Mouse (Mus musculus) lung, embryonic 16.5 days (tissue): ENCODE measurements at regions not wholly inside any gene's neighbourhood (a gene's known extent, or its start where the extent isn't known, plus 50 kb on each side); places are given as distances from the start of the nearest gene placed in this dataset.

Experiments used
- ATAC-seq: fragments of 200-750 bp; cut with Nextera tagmentation; 2 replicates; pipeline ENCODE4 v1.8.0; 2017; ENCODE audit warnings: low read depth, mild to moderate bottlenecking, moderate library complexity
- H3K27ac ChIP-seq: fragments of 300-500 bp; sonication (generic); 2 replicates; pipeline ENCODE4 v1.5.1; 2014; ENCODE audit warnings: mild to moderate bottlenecking, control low read depth, low read length
- H3K27me3 ChIP-seq: fragments of 300-500 bp; sonication (generic); 2 replicates; pipeline ENCODE4 v1.6.1; 2014; ENCODE audit warnings: low read depth, low read length, mixed read lengths; ENCODE audit not compliant: control insufficient read depth, insufficient read depth
- H3K36me3 ChIP-seq: fragments of 300-500 bp; sonication (generic); 2 replicates; pipeline ENCODE4 v1.6.1; 2014; ENCODE audit warnings: low read length; ENCODE audit not compliant: control insufficient read depth, insufficient read depth
- H3K4me1 ChIP-seq: fragments of 300-500 bp; sonication (generic); replicated peaks from 2 replicates; pipeline ENCODE4 v1.6.1; 2014; ENCODE audit warnings: low read length, mixed read lengths; ENCODE audit not compliant: control insufficient read depth, insufficient read depth
- H3K4me2 ChIP-seq: fragments of 300-500 bp; sonication (generic); 2 replicates; pipeline ENCODE4 v1.6.1; 2014; ENCODE audit warnings: low read depth, low read length, control low read depth
- H3K4me3 ChIP-seq: fragments of 300-500 bp; sonication (generic); 2 replicates; pipeline ENCODE4 v1.5.1; 2014; ENCODE audit warnings: mild to moderate bottlenecking, low read length, control low read depth
- H3K9ac ChIP-seq: fragments of 300-500 bp; sonication (generic); 2 replicates; pipeline ENCODE4 v1.6.1; 2014; ENCODE audit warnings: low read length, control low read depth
- H3K9me3 ChIP-seq: fragments of 300-500 bp; sonication (generic); 2 replicates; pipeline ENCODE4 v1.6.1; 2016; ENCODE audit warnings: low read length; ENCODE audit not compliant: control insufficient read depth
- WGBS: fragments of 180-500 bp; shearing (Covaris S2); extraction: QIAGEN DNeasy Blood & Tissue Kit; methylation state at CpG from one replicate; pipeline ENCODE4 v1.1.7; 2014; 5-methylcytosine and 5-hydroxymethylcytosine counted together

GRCm38 (mm10) chr12:110188641-110189328 is 90.1 kb upstream of the Dio3 start:
- WGBS, result 5% methylated on average over 39 of the region's 39 CpGs
- no peak overlapping the region for H3K9ac ChIP-seq
- peaks cover 54% of the 10 kb centered on the region for H3K27me3 ChIP-seq
- ATAC-seq, result no peak
- H3K4me3 ChIP-seq, result peak overlapping the region; percentile 30
- no peak overlapping the region for H3K27ac ChIP-seq
- H3K9me3 ChIP-seq, result no peaks in the 10 kb centered on the region
- no peaks in the 10 kb centered on the region for H3K36me3 ChIP-seq
- H3K4me1 ChIP-seq, result peaks cover 13% of the 10 kb centered on the region; the same call in 1 of the 2 replicates
- H3K4me2 ChIP-seq, result peak overlapping the region; percentile 36

DNA sequence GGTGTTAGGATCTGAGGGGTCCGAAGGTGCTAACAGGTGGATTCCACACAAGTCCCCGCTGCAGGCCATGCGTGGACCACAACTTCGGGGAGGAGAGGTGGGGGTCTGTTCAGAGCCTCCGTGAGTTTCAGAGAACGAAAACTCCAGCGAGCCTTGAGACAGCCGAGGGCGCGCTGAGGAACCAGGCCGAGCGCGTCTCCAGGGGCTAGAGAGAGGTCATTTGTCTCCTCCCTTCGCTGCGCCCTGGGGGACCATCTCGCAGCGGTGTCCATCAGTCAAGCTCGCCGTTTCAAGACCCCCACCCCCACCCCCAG is 89.6 kb upstream of the Dio3 start:
- Histone ChIP-seq H3K4me1 (peaks cover 13% of the 10 kb centered on the region; the same call in 1 of the 2 replicates), H3K4me2 (peak overlapping the region; percentile 36), H3K36me3 (no peaks in the 10 kb centered on the region), H3K4me3 (peak overlapping the region; percentile 30), H3K27me3 (peaks cover 54% of the 10 kb centered on the region), H3K9me3 (no peaks in the 10 kb centered on the region), H3K27ac (no peak overlapping the region), H3K9ac (no peak overlapping the region)
- no peak for ATAC-seq
- WGBS, result 4% methylated on average over 19 of the region's 19 CpGs

GRCm38 (mm10) chr12:110192186-110192585 is 86.7 kb upstream of the Dio3 start:
- H3K36me3 ChIP-seq, result no peaks in the 10 kb centered on the region
- no peak overlapping the region for H3K27ac ChIP-seq
- H3K27me3 ChIP-seq, result peaks cover 40% of the 10 kb centered on the region
- H3K4me2 ChIP-seq, result no peak overlapping the region
- WGBS, result 78% methylated on average over 8 of the region's 8 CpGs
- no peak overlapping the region for H3K4me3 ChIP-seq
- no peak overlapping the region for H3K9ac ChIP-seq
- H3K9me3 ChIP-seq, result no peaks in the 10 kb centered on the region
- no peak for ATAC-seq
- peaks cover 13% of the 10 kb centered on the region; the same call in 1 of the 2 replicates for H3K4me1 ChIP-seq

- Histone ChIP-seq H3K4me2 (no peak overlapping the region), H3K9ac (no peak overlapping the region), H3K4me3 (no peak overlapping the region), H3K4me1 (no peaks in the 10 kb centered on the region), H3K27ac (no peak overlapping the region; the same call in 1 of the 2 replicates), H3K36me3 (no peaks in the 10 kb centered on the region), H3K27me3 (no peaks in the 10 kb centered on the region), H3K9me3 (no peaks in the 10 kb centered on the region)
- peak; percentile 86 for ATAC-seq
- 55% methylated on average over 3 of the region's 3 CpGs for WGBS
Observed at GRCm38 (mm10) chr12:110197366-110197765, 81.5 kb upstream of the Dio3 start.

DNA sequence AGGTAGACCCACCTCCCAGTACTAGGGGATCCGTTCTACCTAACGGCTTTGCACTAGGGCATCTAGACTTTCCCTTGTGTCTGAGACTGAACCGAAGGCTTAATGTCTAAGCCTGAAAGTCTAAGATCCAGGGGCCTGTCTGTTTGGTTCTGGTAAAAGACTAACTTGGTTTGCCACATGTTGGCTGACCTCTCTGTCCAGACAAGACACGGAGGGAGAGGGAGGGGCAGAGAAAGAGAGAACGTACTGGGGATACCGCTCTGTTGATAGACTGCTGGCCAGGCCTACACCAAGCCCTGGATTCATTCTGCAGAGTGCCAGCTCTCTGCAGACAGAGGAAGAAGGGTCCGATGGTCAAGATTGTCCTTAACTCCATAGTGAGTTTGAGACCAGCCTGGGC is 78.4 kb upstream of the Dio3 start:
- Histone ChIP-seq H3K9ac (no peak overlapping the region), H3K9me3 (no peaks in the 10 kb centered on the region), H3K4me1 (peaks cover 11% of the 10 kb centered on the region), H3K36me3 (no peaks in the 10 kb centered on the region), H3K27me3 (no peaks in the 10 kb centered on the region), H3K4me3 (no peak overlapping the region), H3K27ac (no peak overlapping the region), H3K4me2 (no peak overlapping the region)
- 85% methylated on average over 7 of the region's 7 CpGs for WGBS
- ATAC-seq, result no peak

- H3K9me3 ChIP-seq, result no peaks in the 10 kb centered on the region
- no peak overlapping the region for H3K9ac ChIP-seq
- no peak overlapping the region for H3K27ac ChIP-seq
- H3K4me1 ChIP-seq, result peaks cover 11% of the 10 kb centered on the region
- WGBS, result 77% methylated on average over 4 of the region's 4 CpGs
- no peaks in the 10 kb centered on the region for H3K36me3 ChIP-seq
- no peak overlapping the region for H3K4me3 ChIP-seq
- no peaks in the 10 kb centered on the region for H3K27me3 ChIP-seq
- ATAC-seq, result no peak
- no peak overlapping the region for H3K4me2 ChIP-seq
Observed at GRCm38 (mm10) chr12:110200887-110201286, 78.0 kb upstream of the Dio3 start.

GRCm38 (mm10) chr12:110203271-110204014 is 75.4 kb upstream of the Dio3 start:
- no peaks in the 10 kb centered on the region for H3K27me3 ChIP-seq
- H3K36me3 ChIP-seq, result no peaks in the 10 kb centered on the region
- 35% methylated on average over 13 of the region's 13 CpGs for WGBS
- no peak overlapping the region for H3K9ac ChIP-seq
- H3K27ac ChIP-seq, result peak overlapping the region; percentile 26
- peak; percentile 65 for ATAC-seq
- H3K4me2 ChIP-seq, result no peak overlapping the region
- H3K9me3 ChIP-seq, result no peaks in the 10 kb centered on the region
- H3K4me1 ChIP-seq, result peaks cover 27% of the 10 kb centered on the region
- no peak overlapping the region for H3K4me3 ChIP-seq

DNA sequence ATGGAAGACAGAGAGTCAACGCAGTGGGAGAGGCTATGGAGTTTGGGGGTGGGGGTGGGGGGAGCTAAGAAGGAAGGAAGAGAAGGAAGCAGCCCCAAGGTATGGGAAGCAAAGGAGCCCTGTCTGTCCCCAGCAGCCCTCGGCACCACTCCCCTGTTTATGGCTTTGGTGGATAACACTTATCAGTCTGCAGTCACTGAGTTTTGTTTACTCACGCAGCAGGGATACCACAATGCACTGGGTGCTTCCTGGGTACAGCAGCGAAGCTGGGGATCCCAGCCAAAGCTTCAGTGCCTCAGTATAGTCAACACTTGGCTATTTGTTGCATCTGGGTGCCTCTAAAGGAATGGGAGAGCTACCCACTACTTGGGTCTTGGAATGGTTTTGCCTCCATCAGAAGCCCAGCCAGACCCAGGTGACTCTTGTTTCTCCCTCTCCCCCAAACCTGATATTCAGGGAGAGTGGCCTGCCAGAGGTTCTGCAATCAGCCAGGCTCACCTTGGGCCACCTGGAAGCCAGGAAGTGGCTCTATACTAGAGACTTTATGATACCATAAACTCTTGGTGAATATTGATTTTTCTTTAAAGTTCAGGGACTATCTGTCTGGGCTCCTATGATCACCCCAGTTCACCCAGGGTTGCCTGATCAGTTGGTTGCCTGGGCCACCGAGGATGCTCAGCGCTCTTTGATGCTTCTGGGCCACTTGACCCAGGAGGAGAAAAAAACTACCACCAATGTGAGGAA is 74.5 kb upstream of the Dio3 start:
- 53% methylated on average over 6 of the region's 6 CpGs for whole genome bisulfite sequencing
- no peak overlapping the region for H3K9ac ChIP-seq
- no peak overlapping the region for H3K4me2 ChIP-seq
- no peak for ATAC-seq
- H3K27ac ChIP-seq, result no peak overlapping the region
- H3K9me3 ChIP-seq, result no peaks in the 10 kb centered on the region
- H3K36me3 ChIP-seq, result no peaks in the 10 kb centered on the region
- H3K4me1 ChIP-seq, result peaks cover 27% of the 10 kb centered on the region
- no peak overlapping the region for H3K4me3 ChIP-seq
- no peaks in the 10 kb centered on the region for H3K27me3 ChIP-seq

- Histone ChIP-seq H3K9ac (no peak overlapping the region), H3K27ac (no peak overlapping the region; the same call in 1 of the 2 replicates), H3K27me3 (no peaks in the 10 kb centered on the region), H3K4me2 (no peak overlapping the region), H3K4me3 (no peak overlapping the region), H3K36me3 (no peaks in the 10 kb centered on the region), H3K4me1 (peaks cover 27% of the 10 kb centered on the region), H3K9me3 (no peaks in the 10 kb centered on the region)
- WGBS, result 34% methylated on average over 5 of the region's 5 CpGs
- ATAC-seq, result no peak
Observed at GRCm38 (mm10) chr12:110206271-110206670, 72.6 kb upstream of the Dio3 start.
